Mouse (Mus musculus): ENCODE data around the gene Atg7.

The Atg7 gene

GRCm38 (mm10) chr6:114736355-114736754 lies 93.5 kb downstream of the Atg7 start:
- no peak for DNase-seq (ENCODE audit: low read depth)

- DNase-seq (ENCODE audit: low read depth) = no peak
These were observed 94.3 kb downstream of the Atg7 start for GRCm38 (mm10) chr6:114737181-114737580.

- no peak for DNase-seq (ENCODE audit: low read depth)
These were observed 95.2 kb downstream of the Atg7 start for GRCm38 (mm10) chr6:114737931-114738759.

DNA sequence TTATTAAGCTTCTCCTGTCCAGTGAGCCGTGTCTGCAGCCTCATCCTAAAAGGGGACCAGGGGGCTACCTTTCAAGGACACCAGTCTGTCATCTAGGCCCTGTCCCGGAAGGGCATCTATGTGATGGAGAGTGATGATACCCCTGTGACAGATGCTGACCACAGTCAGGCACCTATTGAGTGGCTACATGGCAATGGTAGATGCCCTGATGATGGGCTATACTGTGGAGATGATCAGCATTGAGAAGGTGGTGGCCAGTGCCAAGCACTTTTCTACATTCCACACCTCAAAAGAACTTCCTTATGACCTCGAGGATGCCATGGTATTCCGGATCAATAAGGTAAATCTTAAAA lies 95.8 kb downstream of the Atg7 start:
- no peak for DNase-seq (ENCODE audit: low read depth)

DNA sequence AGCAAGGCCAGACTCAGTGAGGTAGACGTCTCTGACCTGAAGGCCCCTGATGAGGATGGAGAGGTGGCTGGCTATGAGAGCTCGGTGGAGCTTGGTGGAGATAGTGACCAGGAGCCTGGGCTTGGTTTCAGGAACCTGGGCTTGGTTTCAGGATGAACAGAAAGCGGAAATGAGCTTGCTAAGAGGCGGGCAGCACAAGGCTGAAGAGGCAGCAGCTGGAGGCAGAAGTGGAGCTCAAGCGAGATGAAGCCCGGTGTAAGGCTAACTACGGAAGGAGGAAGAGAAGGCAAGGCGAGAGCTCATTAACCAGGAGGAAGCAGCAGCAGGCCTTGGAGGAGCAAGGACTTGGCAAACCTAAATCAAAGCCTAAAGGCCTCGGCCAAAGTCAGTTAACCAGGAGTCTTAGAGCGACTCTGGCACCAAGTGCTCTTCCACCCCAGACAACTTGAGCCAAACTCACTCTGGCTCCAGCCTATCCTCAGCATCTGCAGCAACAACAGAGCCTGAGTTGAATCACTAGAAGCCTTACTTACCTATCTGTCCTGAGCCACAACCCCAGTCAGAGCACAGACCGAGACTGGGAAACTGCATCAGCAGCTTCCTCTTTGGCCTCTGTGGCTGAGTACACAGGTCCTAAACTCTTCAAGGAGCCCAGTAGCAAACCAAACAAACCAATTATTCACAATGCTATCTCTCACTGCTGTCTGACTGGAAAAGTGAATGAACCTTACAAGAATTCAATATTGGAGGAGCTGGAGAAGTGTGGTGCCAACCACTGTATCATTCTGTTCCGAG lies 99.5 kb downstream of the Atg7 start:
- no peak for DNase-seq (ENCODE audit: low read depth)

- DNase-seq (ENCODE audit: low read depth) = no peak
These were observed 100.2 kb downstream of the Atg7 start for GRCm38 (mm10) chr6:114743126-114743525.

- DNase-seq (ENCODE audit: low read depth) = no peak
These were observed 100.9 kb downstream of the Atg7 start for GRCm38 (mm10) chr6:114743845-114744244.

DNA sequence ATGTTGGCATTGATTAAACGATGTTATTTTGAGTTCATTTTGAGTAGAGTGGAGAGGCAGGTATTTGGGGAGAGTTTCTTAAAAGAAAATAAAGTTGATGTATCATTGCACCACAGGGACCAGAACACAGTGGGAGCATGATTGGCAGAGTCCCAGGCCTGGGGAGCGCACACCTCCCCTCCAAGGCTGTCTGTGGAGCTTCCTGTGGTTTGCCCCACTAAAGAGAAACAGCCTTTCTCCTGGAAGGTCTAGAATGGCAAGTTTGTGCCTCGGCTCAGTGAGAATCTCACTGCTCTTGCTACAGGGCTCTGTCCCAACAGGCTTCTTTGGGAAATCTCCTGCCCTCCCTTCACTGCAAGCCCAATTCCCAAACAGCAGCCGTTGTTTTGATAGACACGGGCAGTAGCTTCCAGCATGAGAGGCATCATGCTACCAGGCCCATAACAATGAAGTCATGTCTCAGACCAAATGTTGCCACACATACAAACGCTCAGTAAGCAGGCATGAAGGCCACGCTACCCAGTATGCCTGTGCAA lies 103.6 kb downstream of the Atg7 start:
- no peak for DNase-seq (ENCODE audit: low read depth)

DNA sequence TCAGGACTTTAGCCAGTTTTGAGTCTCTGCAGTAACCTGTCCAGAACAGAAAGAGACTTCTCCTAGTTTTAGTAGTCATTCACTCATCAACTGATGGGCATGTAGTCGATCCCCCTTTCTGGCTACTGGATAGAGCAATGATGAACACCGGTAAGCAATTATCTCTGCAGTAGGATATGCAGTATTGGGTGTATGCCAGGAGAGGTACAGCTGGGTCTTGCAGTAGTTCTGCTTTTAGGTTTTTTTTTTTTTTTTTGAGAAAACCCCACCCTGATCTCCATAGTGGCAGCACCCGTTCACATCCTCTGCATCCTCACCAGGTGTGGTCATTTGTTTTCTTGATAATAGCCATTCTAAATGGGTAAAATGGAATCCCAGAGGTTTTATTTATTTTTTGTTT lies 105.5 kb downstream of the Atg7 start:
- DNase-seq (ENCODE audit: low read depth) = no peak

DNA sequence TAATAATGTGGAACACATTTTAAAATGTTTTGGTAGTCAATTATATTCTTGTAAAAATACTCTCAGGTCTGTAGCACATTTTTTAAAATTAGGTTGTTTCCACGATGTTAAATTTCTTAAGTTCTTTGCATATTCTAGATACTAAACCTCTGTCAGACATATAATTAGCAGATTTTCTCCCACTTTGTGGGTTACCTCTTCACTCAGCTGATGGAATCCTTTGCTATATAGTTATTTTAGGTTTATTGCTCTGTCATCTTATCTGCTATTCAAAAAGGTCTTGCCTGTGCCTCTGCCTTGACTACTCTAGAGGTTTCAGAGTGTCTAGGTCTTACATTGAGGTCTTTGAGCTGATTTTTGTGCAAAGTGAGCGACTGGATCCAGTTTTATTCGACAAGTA lies 106.0 kb downstream of the Atg7 start:
- no peak for DNase-seq (ENCODE audit: low read depth)

GRCm38 (mm10) chr6:114758795-114759194 lies 115.9 kb downstream of the Atg7 start:
- no peak for DNase-seq (ENCODE audit: low read depth)

DNA sequence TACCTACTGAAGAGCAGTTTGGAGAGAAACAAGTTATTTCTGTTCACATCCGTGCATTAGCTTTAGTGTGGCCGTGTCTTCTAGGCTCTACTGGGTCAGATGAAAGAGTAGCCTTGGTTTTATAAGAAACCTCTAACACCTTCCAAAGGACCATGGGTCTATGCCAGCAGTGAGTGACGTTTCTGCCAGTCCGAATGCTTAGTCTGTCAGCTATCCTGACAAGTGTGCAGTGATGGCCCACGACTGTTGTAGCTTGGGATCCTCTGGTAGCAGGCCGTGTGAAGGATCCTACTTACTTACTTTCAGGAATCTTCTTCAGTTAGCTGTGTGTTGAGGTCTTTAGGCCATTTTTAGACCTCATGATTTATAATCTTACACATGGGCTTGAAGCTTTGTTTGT lies 123.4 kb downstream of the Atg7 start:
- no peak for DNase-seq (ENCODE audit: low read depth)

GRCm38 (mm10) chr6:114767710-114768109 lies 124.8 kb downstream of the Atg7 start:
- DNase-seq (ENCODE audit: low read depth) = no peak

- no peak for DNase-seq (ENCODE audit: low read depth)
These were observed 127.4 kb downstream of the Atg7 start for GRCm38 (mm10) chr6:114770337-114770736.

DNA sequence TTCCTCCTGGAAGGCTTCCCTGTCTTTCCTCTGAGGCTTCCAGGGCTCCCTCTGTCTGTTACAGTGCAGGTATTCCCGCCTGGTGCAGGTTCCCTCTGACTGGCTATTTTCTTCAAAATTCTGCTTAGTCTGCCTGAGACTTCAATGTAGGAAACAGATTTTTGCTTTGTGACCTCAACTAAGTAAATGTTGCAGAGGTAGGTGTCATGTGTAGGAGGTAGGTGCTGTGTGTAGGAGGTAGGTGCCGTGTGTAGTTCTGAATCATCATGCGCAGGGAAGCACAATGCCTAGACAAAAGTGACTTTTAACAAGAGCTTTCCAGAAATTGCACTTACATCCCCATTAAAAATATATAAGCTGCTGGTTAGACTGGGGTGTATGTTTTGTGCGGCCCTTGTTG lies 128.6 kb downstream of the Atg7 start:
- DNase-seq (ENCODE audit: low read depth) = no peak

- DNase-seq (ENCODE audit: low read depth) = no peak
These were observed 132.3 kb downstream of the Atg7 start for GRCm38 (mm10) chr6:114775210-114775609.

- DNase-seq (ENCODE audit: low read depth) = peak; percentile 67
These were observed 135.0 kb downstream of the Atg7 start for GRCm38 (mm10) chr6:114777872-114778271.

DNA sequence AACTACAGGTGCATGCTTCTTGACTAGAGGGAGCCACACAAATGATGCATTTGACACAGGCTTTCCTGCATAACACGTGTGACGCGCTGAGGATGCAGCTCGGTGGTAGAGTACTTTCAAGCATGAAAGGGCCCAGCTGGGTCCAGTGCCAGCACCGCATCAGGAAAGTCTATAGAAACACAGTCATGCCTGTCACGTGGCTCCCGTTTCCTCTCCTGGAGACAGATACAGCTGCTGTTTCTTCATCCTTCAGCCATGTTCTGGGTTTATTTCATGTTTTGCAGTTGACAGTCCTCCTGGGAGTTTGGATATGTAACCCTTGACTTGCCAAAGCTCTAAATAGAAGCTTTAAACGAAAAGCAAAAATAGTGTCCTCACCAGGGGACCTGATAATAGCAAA lies 135.8 kb downstream of the Atg7 start:
- DNase-seq (ENCODE audit: low read depth) = peak; percentile 22

DNA sequence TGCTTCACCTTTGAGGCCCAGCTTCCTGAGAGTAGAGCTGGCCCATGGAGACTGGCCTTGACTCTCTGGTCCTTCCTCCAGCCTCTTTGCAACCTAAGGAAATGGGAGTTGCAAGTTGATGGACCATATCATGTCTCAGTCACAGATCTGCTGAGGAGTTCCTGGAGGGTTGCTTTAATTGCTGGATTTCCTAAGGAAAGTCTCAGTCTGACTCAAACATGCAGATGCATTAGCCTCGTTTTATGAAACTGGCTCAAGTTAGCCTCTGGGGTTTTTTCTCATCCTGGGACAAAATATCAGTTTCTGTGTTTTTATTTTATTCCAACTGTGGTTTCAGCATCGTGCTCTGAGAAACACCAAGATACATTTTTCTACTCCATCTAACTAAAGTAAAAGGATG lies 137.7 kb downstream of the Atg7 start:
- no peak for DNase-seq (ENCODE audit: low read depth)

- peak; percentile 59 for DNase-seq (ENCODE audit: low read depth)
These were observed 138.7 kb downstream of the Atg7 start for GRCm38 (mm10) chr6:114781415-114782240.

DNA sequence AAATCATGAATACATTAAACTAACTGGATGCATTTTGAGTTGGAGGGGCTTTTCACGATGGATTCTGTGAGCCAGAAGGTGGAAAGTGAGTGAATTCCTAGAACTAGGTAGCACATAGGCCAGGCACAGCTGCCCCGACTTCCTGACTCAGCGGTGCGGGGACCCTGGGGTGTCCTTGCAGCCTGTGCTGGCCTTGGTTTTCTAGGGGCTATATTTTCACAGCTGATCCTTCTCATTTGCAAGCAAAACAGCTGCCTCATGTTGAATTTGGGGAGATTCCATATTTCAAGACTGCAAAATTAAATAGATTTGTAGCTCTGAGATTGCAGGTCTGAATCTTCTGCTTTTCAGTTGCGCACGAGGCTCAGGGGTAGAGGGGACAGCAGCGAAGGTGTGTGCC lies 139.6 kb downstream of the Atg7 start:
- DNase-seq (ENCODE audit: low read depth) = peak; percentile 24

GRCm38 (mm10) chr6:114786461-114786860 lies 143.6 kb downstream of the Atg7 start:
- DNase-seq (ENCODE audit: low read depth) = no peak
